Mouse (Mus musculus): Measurements from ENCODE around the gene Mfsd12. TPM values are rescaled to one million over a fixed set of nuclear protein-coding genes. Genes with fewer than 3 reads are reported as not detected.
A peak's percentile ranks its signal among the peaks of the same experiment; 100 is the strongest.

Gene Mfsd12
- polyA plus RNA-seq (2015; fragmentation: Nextera tagmentation; extraction: Ambion mirVana): 11.4 and 11.5 TPM in 2 replicates

DNA sequence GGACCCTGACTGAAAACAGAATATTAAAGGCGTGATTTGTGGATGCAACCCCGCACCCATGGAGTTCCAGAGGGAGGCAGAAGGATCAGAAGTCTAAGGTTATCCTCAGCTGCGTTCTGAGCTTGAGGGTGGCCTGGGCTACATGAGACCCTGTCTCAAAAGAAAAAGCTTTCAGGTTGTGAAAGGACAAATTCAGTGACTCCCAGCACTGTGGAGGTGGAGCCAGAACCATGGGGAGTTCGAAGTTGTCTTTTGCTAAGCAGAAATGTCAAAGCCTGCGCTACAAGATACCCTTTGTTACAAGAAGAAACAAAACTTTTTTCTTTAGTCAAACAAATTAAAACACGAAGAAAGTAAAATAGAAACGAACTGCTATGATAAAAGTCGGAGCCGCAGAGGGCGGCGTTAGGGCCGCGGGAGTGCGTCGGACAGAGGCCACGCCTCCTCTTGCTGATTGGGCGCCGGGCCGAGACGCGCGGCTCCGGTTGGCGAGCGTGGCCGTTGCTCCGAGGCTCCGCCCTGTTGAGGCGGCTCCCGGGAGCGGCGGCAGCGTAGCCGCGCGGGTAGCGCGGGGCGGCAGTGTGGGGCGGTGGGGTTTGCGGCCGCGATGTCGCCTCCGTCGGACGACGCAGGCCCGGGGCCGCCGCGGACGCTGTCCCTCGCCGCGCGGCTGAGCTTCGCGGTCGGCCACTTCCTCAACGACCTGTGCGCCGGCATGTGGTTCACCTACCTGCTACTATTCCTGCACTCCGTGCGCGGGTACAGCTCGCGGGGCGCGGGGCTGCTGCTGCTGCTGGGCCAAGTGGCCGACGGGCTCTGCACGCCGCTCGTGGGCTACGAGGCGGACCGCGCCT, at the start of gene Mfsd12:
Gene Mfsd12 (plus strand): TSS at position 501 of the 854 bp plus-strand sequence.
- 0 out of 2 replicates have a peak, but pooled peaks cover 2% of the 10 kb centered on the region for H3K27me3 ChIP-seq (replicated peaks; ENCODE audit: control insufficient read depth, insufficient read depth, low read length)
- peak within 1 kb of the TSS; percentile 78 for H3K4me3 ChIP-seq (replicated peaks; ENCODE audit: low read length)
- no peaks in the 10 kb centered on the region for H3K36me3 ChIP-seq (ENCODE audit: control insufficient read depth, insufficient read depth)
- WGBS: 2% methylated on average over 74 of the region's 79 CpGs
- H3K4me1 ChIP-seq (replicated peaks; ENCODE audit: control insufficient read depth, insufficient read depth, low read length): peaks cover 17% of the 10 kb centered on the region
- peak within 1 kb of the TSS; percentile 79 for H3K9ac ChIP-seq (replicated peaks; ENCODE audit: low read depth, low read length)
- peak; percentile 95 for ATAC-seq
- no peak within 1 kb of the TSS for H3K27ac ChIP-seq (ENCODE audit: low read length)
- peak within 1 kb of the TSS; percentile 94 for H3K4me2 ChIP-seq (ENCODE audit: low read length)
- no peaks in the 10 kb centered on the region for H3K9me3 ChIP-seq (ENCODE audit: control insufficient read depth, low read length)

DNA sequence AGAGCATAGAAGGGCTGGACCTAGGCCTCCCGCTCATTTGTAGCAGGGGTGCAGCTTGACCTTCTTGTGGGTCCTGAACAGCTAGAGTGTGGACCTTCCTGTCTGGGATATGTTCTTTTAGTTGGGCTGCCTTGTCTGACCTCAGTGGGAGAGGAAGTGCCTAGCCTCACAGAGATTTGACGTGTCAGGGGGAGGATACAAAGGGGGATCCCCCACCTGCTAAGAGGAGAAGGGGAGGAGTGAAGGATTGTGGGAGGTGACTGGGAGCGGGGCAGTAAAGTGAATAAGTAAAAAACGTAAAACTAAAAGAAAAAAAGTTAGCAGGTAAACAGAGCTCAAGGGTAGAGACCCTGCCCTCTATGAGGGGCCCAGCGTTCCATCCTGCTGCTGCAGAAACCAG, 47.7 kb upstream of the Mfsd12 start:
- peaks cover 46% of the 10 kb centered on the region for H3K36me3 ChIP-seq (ENCODE audit: control insufficient read depth, insufficient read depth)
- no peaks in the 10 kb centered on the region for H3K4me1 ChIP-seq (replicated peaks; ENCODE audit: control insufficient read depth, insufficient read depth, low read length)
- no peaks in the 10 kb centered on the region for H3K9me3 ChIP-seq (ENCODE audit: control insufficient read depth, low read length)
- H3K9ac ChIP-seq (replicated peaks; ENCODE audit: low read depth, low read length): no peak overlapping the region
- H3K4me2 ChIP-seq (ENCODE audit: low read length): no peak overlapping the region
- no peak for ATAC-seq
- WGBS: 87% methylated on average over 5 of the region's 5 CpGs
- H3K27me3 ChIP-seq (replicated peaks; ENCODE audit: control insufficient read depth, insufficient read depth, low read length): no peaks in the 10 kb centered on the region
- H3K4me3 ChIP-seq (replicated peaks; ENCODE audit: low read length): no peak overlapping the region
- H3K27ac ChIP-seq (ENCODE audit: low read length): no peak overlapping the region

DNA sequence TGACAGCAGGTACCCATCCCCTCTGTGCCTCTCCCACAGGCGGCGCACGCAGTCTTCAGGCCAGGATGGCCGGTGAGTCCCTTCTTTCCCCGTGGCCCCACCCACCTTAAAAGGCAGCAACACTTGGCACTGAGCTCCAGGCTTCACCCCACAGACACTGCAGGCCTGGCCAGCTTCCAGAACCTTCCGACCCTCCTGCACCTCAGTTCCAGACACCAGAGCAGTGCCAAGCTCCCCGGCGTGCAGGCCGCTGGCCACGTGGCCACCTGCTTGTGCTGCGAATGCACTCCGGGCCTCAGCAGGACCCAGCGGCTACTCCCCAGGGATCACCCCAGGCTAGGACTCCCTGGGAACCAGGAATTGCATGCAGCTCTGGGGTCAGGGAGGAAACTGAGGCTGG, 43.7 kb upstream of the Mfsd12 start:
- Histone ChIP-seq H3K4me3 (replicated peaks; ENCODE audit: low read length) (no peak overlapping the region), H3K9ac (replicated peaks; ENCODE audit: low read depth, low read length) (no peak overlapping the region), H3K4me2 (ENCODE audit: low read length) (no peak overlapping the region), H3K9me3 (ENCODE audit: control insufficient read depth, low read length) (no peaks in the 10 kb centered on the region), H3K36me3 (ENCODE audit: control insufficient read depth, insufficient read depth) (peaks cover 40% of the 10 kb centered on the region), H3K27ac (ENCODE audit: low read length) (no peak overlapping the region), H3K27me3 (replicated peaks; ENCODE audit: control insufficient read depth, insufficient read depth, low read length) (no peaks in the 10 kb centered on the region), H3K4me1 (replicated peaks; ENCODE audit: control insufficient read depth, insufficient read depth, low read length) (0 out of 2 replicates have a peak, but pooled peaks cover under 1% of the 10 kb centered on the region)
- ATAC-seq: no peak
- 93% methylated on average over 13 of the region's 13 CpGs for WGBS

DNA sequence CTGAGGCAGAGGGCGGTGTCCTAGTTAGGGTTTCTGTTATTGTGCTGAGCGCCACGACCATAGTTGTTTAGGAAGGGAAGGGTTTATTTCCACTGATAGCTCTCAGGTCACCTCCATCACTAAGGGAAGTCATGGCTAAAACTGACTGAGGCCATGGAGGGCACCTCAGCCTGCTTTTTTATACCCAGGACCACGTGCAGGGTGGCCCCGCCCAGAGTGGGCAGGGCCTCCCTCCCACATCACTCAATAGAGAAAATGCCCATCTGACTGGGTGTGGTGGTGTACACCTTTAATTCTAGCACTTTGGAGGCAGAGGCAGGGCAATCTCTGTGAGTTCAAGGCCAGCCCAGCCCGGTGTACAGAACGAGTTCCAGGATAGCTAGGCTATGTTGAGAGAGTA, 43.1 kb upstream of the Mfsd12 start:
- Histone ChIP-seq H3K27ac (ENCODE audit: low read length) (no peak overlapping the region), H3K4me3 (replicated peaks; ENCODE audit: low read length) (no peak overlapping the region), H3K9me3 (ENCODE audit: control insufficient read depth, low read length) (no peaks in the 10 kb centered on the region), H3K4me1 (replicated peaks; ENCODE audit: control insufficient read depth, insufficient read depth, low read length) (peaks cover 4% of the 10 kb centered on the region), H3K27me3 (replicated peaks; ENCODE audit: control insufficient read depth, insufficient read depth, low read length) (no peaks in the 10 kb centered on the region), H3K4me2 (ENCODE audit: low read length) (no peak overlapping the region), H3K9ac (replicated peaks; ENCODE audit: low read depth, low read length) (no peak overlapping the region), H3K36me3 (ENCODE audit: control insufficient read depth, insufficient read depth) (peaks cover 38% of the 10 kb centered on the region)
- 80% methylated on average over 7 of the region's 7 CpGs for WGBS
- no peak for ATAC-seq

DNA sequence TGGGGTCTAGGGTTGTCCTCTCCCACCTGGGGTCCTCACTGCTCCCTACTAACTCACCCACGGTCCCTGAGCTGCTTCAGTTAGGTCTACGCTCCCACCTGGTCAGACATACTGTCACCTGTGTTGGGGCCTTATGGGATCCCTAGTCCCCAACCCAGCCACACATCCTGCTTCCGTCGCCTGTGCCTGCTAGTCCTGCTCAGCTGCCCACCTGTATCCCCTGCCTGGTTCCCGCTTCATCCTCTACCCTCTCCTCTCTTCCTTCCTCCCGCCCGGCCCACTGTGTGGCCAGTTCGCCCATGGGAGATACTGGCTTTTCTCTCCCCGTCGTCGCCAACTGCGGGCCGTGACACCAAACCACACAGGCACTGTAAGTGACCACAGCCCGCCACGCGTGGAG, 41.7 kb upstream of the Mfsd12 start:
- peaks cover 13% of the 10 kb centered on the region for H3K4me1 ChIP-seq (replicated peaks; ENCODE audit: control insufficient read depth, insufficient read depth, low read length)
- no peak overlapping the region for H3K9ac ChIP-seq (replicated peaks; ENCODE audit: low read depth, low read length)
- H3K36me3 ChIP-seq (ENCODE audit: control insufficient read depth, insufficient read depth): peaks cover 33% of the 10 kb centered on the region
- ATAC-seq: no peak
- H3K9me3 ChIP-seq (ENCODE audit: control insufficient read depth, low read length): no peaks in the 10 kb centered on the region
- no peak overlapping the region for H3K4me2 ChIP-seq (ENCODE audit: low read length)
- WGBS: 92% methylated on average over 16 of the region's 16 CpGs
- no peak overlapping the region for H3K4me3 ChIP-seq (replicated peaks; ENCODE audit: low read length)
- no peak overlapping the region for H3K27ac ChIP-seq (ENCODE audit: low read length)
- no peaks in the 10 kb centered on the region for H3K27me3 ChIP-seq (replicated peaks; ENCODE audit: control insufficient read depth, insufficient read depth, low read length)

DNA sequence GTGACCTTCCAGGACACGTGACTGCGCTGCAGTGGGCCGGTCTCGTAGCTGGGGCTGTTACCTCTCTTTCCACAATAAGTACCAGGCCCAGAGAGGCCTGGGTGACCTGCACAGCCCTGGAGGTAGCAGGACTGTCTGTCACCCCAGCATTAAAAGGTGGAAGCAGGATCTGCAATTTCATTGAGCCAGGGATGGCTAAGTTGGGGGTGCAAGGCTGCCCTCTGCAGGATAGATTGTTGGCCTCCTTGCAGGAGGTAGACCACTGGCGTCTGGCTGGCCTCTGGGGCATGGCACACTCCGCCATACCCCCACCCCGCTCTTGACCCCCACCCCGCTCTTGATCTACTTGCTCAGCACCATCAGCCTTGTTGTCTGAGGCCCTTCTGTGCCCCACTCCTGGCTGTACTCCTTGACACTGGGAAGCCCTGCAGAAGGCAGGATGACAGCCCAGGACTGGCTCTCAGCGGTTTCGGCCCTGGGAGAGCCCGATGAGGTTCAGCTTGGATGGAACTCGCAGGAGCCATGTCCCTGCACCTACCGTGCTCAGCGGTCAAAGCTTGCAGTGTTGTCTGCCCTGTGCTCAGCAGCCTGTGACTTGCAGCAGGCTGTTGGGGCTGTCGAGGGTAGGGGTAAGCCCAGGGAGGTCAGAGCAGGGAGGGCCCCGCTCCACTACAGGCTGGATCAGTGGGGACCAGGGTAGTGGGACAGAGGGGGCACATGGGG, 40.8 kb upstream of the Mfsd12 start:
- ATAC-seq: no peak
- H3K36me3 ChIP-seq (ENCODE audit: control insufficient read depth, insufficient read depth): peaks cover 26% of the 10 kb centered on the region
- H3K27ac ChIP-seq (ENCODE audit: low read length): no peak overlapping the region
- no peak overlapping the region for H3K4me2 ChIP-seq (ENCODE audit: low read length)
- H3K9ac ChIP-seq (replicated peaks; ENCODE audit: low read depth, low read length): no peak overlapping the region
- WGBS: 43% methylated on average over 16 of the region's 16 CpGs
- no peaks in the 10 kb centered on the region for H3K9me3 ChIP-seq (ENCODE audit: control insufficient read depth, low read length)
- H3K4me1 ChIP-seq (replicated peaks; ENCODE audit: control insufficient read depth, insufficient read depth, low read length): peaks cover 13% of the 10 kb centered on the region
- no peaks in the 10 kb centered on the region for H3K27me3 ChIP-seq (replicated peaks; ENCODE audit: control insufficient read depth, insufficient read depth, low read length)
- no peak overlapping the region for H3K4me3 ChIP-seq (replicated peaks; ENCODE audit: low read length)

GRCm38 (mm10) chr10:81317273-81317672, 40.0 kb upstream of the Mfsd12 start:
- Histone ChIP-seq H3K4me1 (replicated peaks; ENCODE audit: control insufficient read depth, insufficient read depth, low read length) (peaks cover 21% of the 10 kb centered on the region), H3K27me3 (replicated peaks; ENCODE audit: control insufficient read depth, insufficient read depth, low read length) (no peaks in the 10 kb centered on the region), H3K9me3 (ENCODE audit: control insufficient read depth, low read length) (no peaks in the 10 kb centered on the region), H3K27ac (ENCODE audit: low read length) (no peak overlapping the region), H3K36me3 (ENCODE audit: control insufficient read depth, insufficient read depth) (peaks cover 24% of the 10 kb centered on the region), H3K9ac (replicated peaks; ENCODE audit: low read depth, low read length) (no peak overlapping the region), H3K4me2 (ENCODE audit: low read length) (no peak overlapping the region), H3K4me3 (replicated peaks; ENCODE audit: low read length) (no peak overlapping the region)
- no peak for ATAC-seq
- 16% methylated on average over 20 of the region's 20 CpGs for WGBS

GRCm38 (mm10) chr10:81318589-81319329, 38.5 kb upstream of the Mfsd12 start:
- Histone ChIP-seq H3K27me3 (replicated peaks; ENCODE audit: control insufficient read depth, insufficient read depth, low read length) (no peaks in the 10 kb centered on the region), H3K4me2 (ENCODE audit: low read length) (no peak overlapping the region), H3K9me3 (ENCODE audit: control insufficient read depth, low read length) (no peaks in the 10 kb centered on the region), H3K4me3 (replicated peaks; ENCODE audit: low read length) (no peak overlapping the region), H3K4me1 (replicated peaks; ENCODE audit: control insufficient read depth, insufficient read depth, low read length) (peaks cover 24% of the 10 kb centered on the region), H3K27ac (ENCODE audit: low read length) (no peak overlapping the region), H3K36me3 (ENCODE audit: control insufficient read depth, insufficient read depth) (peaks cover 30% of the 10 kb centered on the region), H3K9ac (replicated peaks; ENCODE audit: low read depth, low read length) (peak overlapping the region; percentile 44)
- 87% methylated on average over 13 of the region's 13 CpGs for WGBS
- no peak for ATAC-seq

DNA sequence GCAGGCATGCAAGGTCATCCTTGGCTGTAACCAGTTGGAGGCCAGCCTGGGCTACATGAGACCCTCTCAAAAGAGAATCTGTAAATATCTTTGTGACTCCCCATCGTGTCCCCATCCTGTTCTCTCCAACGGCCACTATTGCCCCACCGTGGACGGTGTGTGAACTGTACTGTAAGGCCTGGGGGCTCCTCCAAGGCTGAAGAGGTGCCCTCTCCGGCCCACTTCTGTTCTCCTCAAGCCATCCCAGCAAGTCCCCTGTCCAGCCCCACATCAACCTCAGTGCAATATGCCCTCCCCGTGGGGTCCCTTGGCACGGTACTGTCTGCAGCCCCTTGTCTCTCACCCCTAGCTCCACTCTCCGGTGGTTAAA, 38.0 kb upstream of the Mfsd12 start:
- Histone ChIP-seq H3K36me3 (ENCODE audit: control insufficient read depth, insufficient read depth) (peaks cover 31% of the 10 kb centered on the region), H3K9ac (replicated peaks; ENCODE audit: low read depth, low read length) (peak overlapping the region; percentile 44), H3K27me3 (replicated peaks; ENCODE audit: control insufficient read depth, insufficient read depth, low read length) (no peaks in the 10 kb centered on the region), H3K4me2 (ENCODE audit: low read length) (peak overlapping the region; percentile 83), H3K4me1 (replicated peaks; ENCODE audit: control insufficient read depth, insufficient read depth, low read length) (peaks cover 24% of the 10 kb centered on the region), H3K27ac (ENCODE audit: low read length) (peak overlapping the region; percentile 97), H3K4me3 (replicated peaks; ENCODE audit: low read length) (peak overlapping the region; percentile 89), H3K9me3 (ENCODE audit: control insufficient read depth, low read length) (no peaks in the 10 kb centered on the region)
- 41% methylated on average over 8 of the region's 8 CpGs for WGBS
- no peak for ATAC-seq
